Mouse (Mus musculus): ENCODE results near the gene Tnfrsf11a.

- no peak for TF ChIP-seq CTCF (IDR thresholded peaks at IDR 0.05; ENCODE audit: low read depth, low read length)
- no peak for TF ChIP-seq POLR2A (IDR thresholded peaks at IDR 0.05; ENCODE audit: extremely low read depth, insufficient read depth, low read length)
These were observed 97.9 kb downstream of the Tnfrsf11a start for GRCm38 (mm10) chr1:105878416-105878815.

All from liver, adult 2 months (tissue).